Mouse (Mus musculus): ENCODE measurements around the gene Gm20431.

GRCm38 (mm10) chr2:167690962-167691311 lies 29.6 kb upstream of the Gm20431 start:
- TF ChIP-seq CTCF (IDR thresholded peaks at IDR 0.05) (no peak), EP300 (IDR thresholded peaks at IDR 0.05) (no peak)
